Mouse (Mus musculus) layer of hippocampus, postnatal 14 days (tissue): ENCODE measurements around the gene Zfp64. TPM values are rescaled to one million over a fixed set of nuclear protein-coding genes. Genes with fewer than 3 reads are reported as not detected.
"Not testable (repeated sequence)": the region's sequence is repeated elsewhere in the genome, so short reads cannot be mapped to it uniquely, and the experiment has no call there.

Source experiments
- DNase-seq, 2 experiments: peaks; one replicate each; pipeline ENCODE4 v3.0.0; 2021 to 2022; ENCODE audit warnings: low spot score in 2 of 2, mixed read lengths in 1 of 2
- total RNA-seq, 2 experiments: library from RNA; stranded (reverse); gene quantifications; 2 replicates each; pipeline ENCODE4 v1.2.3; 2021

The Zfp64 gene
- total RNA-seq, 2 experiments from 2014 or later = 16.6 to 18.2 TPM

- not testable (repeated sequence) for DNase-seq
Observed at GRCm38 (mm10) chr2:168853869-168854268, 101.5 kb downstream of the Zfp64 start.

GRCm38 (mm10) chr2:168851545-168851944 lies 103.8 kb downstream of the Zfp64 start:
- DNase-seq = no peak

GRCm38 (mm10) chr2:168848553-168848952 lies 106.8 kb downstream of the Zfp64 start:
- no peak for DNase-seq

- DNase-seq = no peak
Observed at GRCm38 (mm10) chr2:168846180-168846720, 109.1 kb downstream of the Zfp64 start.

Other genes starting within 250 kb of the Zfp64 start
- gene Atp9a, start 213.2 kb downstream of the Zfp64 start, total RNA-seq = 100 to 1,000 TPM; 411 to 417 TPM
- gene Sall4, start 187.6 kb downstream of the Zfp64 start, total RNA-seq = under 1 TPM; 0.19 to 0.41 TPM